Mouse (Mus musculus): ENCODE measurements around the gene Tfrc.

Gene Tfrc

GRCm38 (mm10) chr16:32610460-32611255 lies 1.9 kb downstream of the Tfrc start:
- CTCF ChIA-PET = interaction anchor here (0.6 kb wide), 1 partner anchor 1180 kb away, joined by 3 read pairs; no protein-coding TSS in a partner anchor

- CTCF ChIA-PET = interaction anchor here (0.5 to 1.3 kb wide), 2 partner anchors 26 to 75 kb away, joined by 3 to 12 read pairs; no protein-coding TSS in a partner anchor
These were observed 3.3 kb downstream of the Tfrc start for GRCm38 (mm10) chr16:32612052-32612451.

- CTCF ChIA-PET = interaction anchor here (1.3 kb wide), 1 partner anchor 25 kb away, joined by 3 read pairs; no protein-coding TSS in a partner anchor
These were observed 4.6 kb downstream of the Tfrc start for GRCm38 (mm10) chr16:32613269-32613834.

GRCm38 (mm10) chr16:32614047-32614446 lies 5.3 kb downstream of the Tfrc start:
- CTCF ChIA-PET = no interaction called here

- CTCF ChIA-PET = no interaction called here
These were observed 10.2 kb downstream of the Tfrc start for GRCm38 (mm10) chr16:32618946-32619345.

GRCm38 (mm10) chr16:32628140-32628539 lies 19.4 kb downstream of the Tfrc start:
- CTCF ChIA-PET = no interaction called here

- CTCF ChIA-PET = interaction anchor here (0.6 to 1.5 kb wide), 2 partner anchors 22 to 49 kb away, joined by 3 read pairs; no protein-coding TSS in a partner anchor
These were observed 23.7 kb downstream of the Tfrc start for GRCm38 (mm10) chr16:32632328-32632824.

GRCm38 (mm10) chr16:32633486-32634012 lies 24.8 kb downstream of the Tfrc start:
- CTCF ChIA-PET = no interaction called here

GRCm38 (mm10) chr16:32634183-32634582 lies 25.5 kb downstream of the Tfrc start:
- CTCF ChIA-PET = interaction anchor here (0.5 to 0.6 kb wide), 2 partner anchors 26 to 493 kb away, joined by 5 to 7 read pairs; partner anchors contain the start of gene Tfrc

- CTCF ChIA-PET = no interaction called here
These were observed 26.6 kb downstream of the Tfrc start for GRCm38 (mm10) chr16:32635314-32635713.

- CTCF ChIA-PET = interaction anchor here (0.6 kb wide), 1 partner anchor 575 kb away, joined by 3 read pairs; no protein-coding TSS in a partner anchor
These were observed 27.6 kb downstream of the Tfrc start for GRCm38 (mm10) chr16:32636331-32636730.

- CTCF ChIA-PET = interaction anchor here (0.8 to 1.2 kb wide), 2 partner anchors 20 to 46 kb away, joined by 3 to 6 read pairs; no protein-coding TSS in a partner anchor
These were observed 28.3 kb downstream of the Tfrc start for GRCm38 (mm10) chr16:32636871-32637521.

GRCm38 (mm10) chr16:32638476-32638875 lies 29.8 kb downstream of the Tfrc start:
- CTCF ChIA-PET = interaction anchor here (0.6 to 1.4 kb wide), 5 partner anchors 21 to 1403 kb away, joined by 3 to 11 read pairs (median 3); no protein-coding TSS in a partner anchor

- CTCF ChIA-PET = no interaction called here
These were observed 31.4 kb downstream of the Tfrc start for GRCm38 (mm10) chr16:32640096-32640495.

- CTCF ChIA-PET = interaction anchor here (0.6 kb wide), 1 partner anchor 77 kb away, joined by 3 read pairs; no protein-coding TSS in a partner anchor
These were observed 32.0 kb downstream of the Tfrc start for GRCm38 (mm10) chr16:32640683-32641082.

- CTCF ChIA-PET = interaction anchor here (0.5 kb wide), 1 partner anchor 638 kb away, joined by 5 read pairs; no protein-coding TSS in a partner anchor
These were observed 32.9 kb downstream of the Tfrc start for GRCm38 (mm10) chr16:32641440-32642219.

GRCm38 (mm10) chr16:32642280-32642679 lies 33.6 kb downstream of the Tfrc start:
- CTCF ChIA-PET = interaction anchor here (0.6 kb wide), 1 partner anchor 41 kb away, joined by 5 read pairs; no protein-coding TSS in a partner anchor

GRCm38 (mm10) chr16:32643661-32644061 lies 34.9 kb downstream of the Tfrc start, which contains the start of gene Tnk2:
Tnk2 (plus strand) TSS chr16:32643874.
- CTCF ChIA-PET = interaction anchor here (0.7 kb wide), 2 partner anchors 25 to 871 kb away, joined by 5 to 11 read pairs; no protein-coding TSS in a partner anchor

GRCm38 (mm10) chr16:32644069-32644800 lies 35.5 kb downstream of the Tfrc start:
- CTCF ChIA-PET = interaction anchor here (0.6 to 0.7 kb wide), 2 partner anchors 23 to 892 kb away, joined by 4 to 12 read pairs; no protein-coding TSS in a partner anchor

Measured in spleen, embryonic (tissue).